Mouse (Mus musculus): ENCODE data around the gene Gngt2. TPM values are rescaled to one million over a fixed set of nuclear protein-coding genes. Genes with fewer than 3 reads are reported as not detected.
"Not testable (repeated sequence)": the region's sequence is repeated elsewhere in the genome, so short reads cannot be mapped to it uniquely, and the experiment has no call there.

Gngt2 gene
- polyA plus RNA-seq, 1 experiment from 2014 or later, result 5.6 TPM

- ATAC-seq (ENCODE audit: low FRiP score), result peak; percentile 99
- H3K4me1 ChIP-seq (ENCODE audit: control insufficient read depth, insufficient read depth, low read length), result peaks cover 13% of the 10 kb centered on the region
- no peaks in the 10 kb centered on the region for H3K36me3 ChIP-seq (ENCODE audit: control insufficient read depth, insufficient read depth, low read length)
- WGBS, result under 1% methylated on average over 58 of the region's 58 CpGs
- H3K9ac ChIP-seq (ENCODE audit: low read length), result peak overlapping the region; percentile 66
- H3K27me3 ChIP-seq (ENCODE audit: control insufficient read depth, insufficient read depth, low read length), result no peaks in the 10 kb centered on the region
- peak overlapping the region; percentile 80 for H3K4me2 ChIP-seq
- H3K9me3 ChIP-seq (ENCODE audit: control insufficient read depth, low read length), result no peaks in the 10 kb centered on the region
- peak overlapping the region; percentile 60 for H3K4me3 ChIP-seq (ENCODE audit: low read depth, low read length)
- peak overlapping the region; percentile 85 for H3K27ac ChIP-seq (ENCODE audit: low read depth, low read length)
- DNase-seq (ENCODE audit: low spot score, missing footprints), result peak; percentile 100
These were observed 21.8 kb downstream of the Gngt2 start for GRCm38 (mm10) chr11:95858528-95859467.

GRCm38 (mm10) chr11:95859468-95859855, 22.4 kb downstream of the Gngt2 start:
- Histone ChIP-seq H3K27me3 (ENCODE audit: control insufficient read depth, insufficient read depth, low read length) (no peaks in the 10 kb centered on the region), H3K4me2 (peak overlapping the region; percentile 80), H3K36me3 (ENCODE audit: control insufficient read depth, insufficient read depth, low read length) (no peaks in the 10 kb centered on the region), H3K4me1 (ENCODE audit: control insufficient read depth, insufficient read depth, low read length) (peaks cover 13% of the 10 kb centered on the region), H3K9ac (ENCODE audit: low read length) (peak overlapping the region; percentile 58), H3K4me3 (ENCODE audit: low read depth, low read length) (peak overlapping the region; percentile 60), H3K9me3 (ENCODE audit: control insufficient read depth, low read length) (no peaks in the 10 kb centered on the region), H3K27ac (ENCODE audit: low read depth, low read length) (no peak overlapping the region)
- 0% methylated on average over 35 of the region's 35 CpGs for WGBS
- ATAC-seq (ENCODE audit: low FRiP score) (peak; percentile 71), DNase-seq (ENCODE audit: low spot score, missing footprints) (no peak)

GRCm38 (mm10) chr11:95860071-95860490, 23.1 kb downstream of the Gngt2 start:
- no peak overlapping the region for H3K27ac ChIP-seq (ENCODE audit: low read depth, low read length)

GRCm38 (mm10) chr11:95861397-95861796, 24.4 kb downstream of the Gngt2 start:
- no peak overlapping the region for H3K4me2 ChIP-seq
- H3K9me3 ChIP-seq (ENCODE audit: control insufficient read depth, low read length), result no peaks in the 10 kb centered on the region
- 94% methylated on average over 8 of the region's 8 CpGs for WGBS
- H3K27me3 ChIP-seq (ENCODE audit: control insufficient read depth, insufficient read depth, low read length), result no peaks in the 10 kb centered on the region
- H3K9ac ChIP-seq (ENCODE audit: low read length), result no peak overlapping the region
- H3K4me3 ChIP-seq (ENCODE audit: low read depth, low read length), result no peak overlapping the region
- no peak for ATAC-seq (ENCODE audit: low FRiP score)
- no peak for DNase-seq (ENCODE audit: low spot score, missing footprints)
- no peaks in the 10 kb centered on the region for H3K36me3 ChIP-seq (ENCODE audit: control insufficient read depth, insufficient read depth, low read length)
- H3K4me1 ChIP-seq (ENCODE audit: control insufficient read depth, insufficient read depth, low read length), result peaks cover 13% of the 10 kb centered on the region
- no peak overlapping the region for H3K27ac ChIP-seq (ENCODE audit: low read depth, low read length)

More at GRCm38 (mm10) chr11:95860071-95860490, 23.1 kb downstream of the Gngt2 start:
- H3K4me2 ChIP-seq, result peak overlapping the region; percentile 80
- no peaks in the 10 kb centered on the region for H3K9me3 ChIP-seq (ENCODE audit: control insufficient read depth, low read length)
- no peaks in the 10 kb centered on the region for H3K36me3 ChIP-seq (ENCODE audit: control insufficient read depth, insufficient read depth, low read length)
- H3K9ac ChIP-seq (ENCODE audit: low read length), result peak overlapping the region; percentile 58; the same call in 1 of the 2 replicates
- H3K27me3 ChIP-seq (ENCODE audit: control insufficient read depth, insufficient read depth, low read length), result no peaks in the 10 kb centered on the region
- H3K4me1 ChIP-seq (ENCODE audit: control insufficient read depth, insufficient read depth, low read length), result peaks cover 13% of the 10 kb centered on the region
- 52% methylated on average over 3 of the region's 3 CpGs for WGBS
- ATAC-seq (ENCODE audit: low FRiP score) (no peak), DNase-seq (ENCODE audit: low spot score, missing footprints) (no peak)
- H3K4me3 ChIP-seq (ENCODE audit: low read depth, low read length), result peak overlapping the region; percentile 60

GRCm38 (mm10) chr11:95869442-95869841, 32.4 kb downstream of the Gngt2 start:
- no peaks in the 10 kb centered on the region for H3K27me3 ChIP-seq (ENCODE audit: control insufficient read depth, insufficient read depth, low read length)
- H3K9ac ChIP-seq (ENCODE audit: low read length), result no peak overlapping the region
- H3K4me3 ChIP-seq (ENCODE audit: low read depth, low read length), result no peak overlapping the region
- no peak for ATAC-seq (ENCODE audit: low FRiP score)
- no peaks in the 10 kb centered on the region for H3K9me3 ChIP-seq (ENCODE audit: control insufficient read depth, low read length)
- WGBS, result 83% methylated on average over 4 of the region's 4 CpGs
- no peak overlapping the region for H3K4me2 ChIP-seq
- no peak for DNase-seq (ENCODE audit: low spot score, missing footprints)
- no peaks in the 10 kb centered on the region for H3K4me1 ChIP-seq (ENCODE audit: control insufficient read depth, insufficient read depth, low read length)
- no peaks in the 10 kb centered on the region for H3K36me3 ChIP-seq (ENCODE audit: control insufficient read depth, insufficient read depth, low read length)
- H3K27ac ChIP-seq (ENCODE audit: low read depth, low read length), result no peak overlapping the region

- H3K27me3 ChIP-seq (ENCODE audit: control insufficient read depth, insufficient read depth, low read length), result no peaks in the 10 kb centered on the region
- no peak for ATAC-seq (ENCODE audit: low FRiP score)
These were observed 33.0 kb downstream of the Gngt2 start for GRCm38 (mm10) chr11:95869918-95870470.

GRCm38 (mm10) chr11:95875804-95876203, 38.8 kb downstream of the Gngt2 start:
- DNase-seq (ENCODE audit: low spot score, missing footprints) (no peak), ATAC-seq (ENCODE audit: low FRiP score) (no peak)
- no peaks in the 10 kb centered on the region for H3K36me3 ChIP-seq (ENCODE audit: control insufficient read depth, insufficient read depth, low read length)
- no peak overlapping the region for H3K4me2 ChIP-seq
- no peak overlapping the region for H3K9ac ChIP-seq (ENCODE audit: low read length)
- H3K4me3 ChIP-seq (ENCODE audit: low read depth, low read length), result no peak overlapping the region
- H3K4me1 ChIP-seq (ENCODE audit: control insufficient read depth, insufficient read depth, low read length), result no peaks in the 10 kb centered on the region
- H3K27ac ChIP-seq (ENCODE audit: low read depth, low read length), result no peak overlapping the region
- 22% methylated on average over 9 of the region's 9 CpGs for WGBS
- no peaks in the 10 kb centered on the region for H3K27me3 ChIP-seq (ENCODE audit: control insufficient read depth, insufficient read depth, low read length)
- no peaks in the 10 kb centered on the region for H3K9me3 ChIP-seq (ENCODE audit: control insufficient read depth, low read length)

More at GRCm38 (mm10) chr11:95869918-95870470, 33.0 kb downstream of the Gngt2 start:
- Histone ChIP-seq H3K9me3 (ENCODE audit: control insufficient read depth, low read length) (no peaks in the 10 kb centered on the region), H3K9ac (ENCODE audit: low read length) (no peak overlapping the region), H3K4me2 (no peak overlapping the region), H3K4me3 (ENCODE audit: low read depth, low read length) (no peak overlapping the region), H3K36me3 (ENCODE audit: control insufficient read depth, insufficient read depth, low read length) (no peaks in the 10 kb centered on the region), H3K27ac (ENCODE audit: low read depth, low read length) (no peak overlapping the region), H3K4me1 (ENCODE audit: control insufficient read depth, insufficient read depth, low read length) (no peaks in the 10 kb centered on the region)
- 73% methylated on average over 6 of the region's 6 CpGs for WGBS
- DNase-seq (ENCODE audit: low spot score, missing footprints), result no peak

GRCm38 (mm10) chr11:95876296-95876695, 39.3 kb downstream of the Gngt2 start:
- 25% methylated on average over 7 of the region's 7 CpGs for WGBS
- DNase-seq (ENCODE audit: low spot score, missing footprints), result peak; percentile 91
- Histone ChIP-seq H3K27me3 (ENCODE audit: control insufficient read depth, insufficient read depth, low read length) (no peaks in the 10 kb centered on the region), H3K4me3 (ENCODE audit: low read depth, low read length) (no peak overlapping the region), H3K9ac (ENCODE audit: low read length) (no peak overlapping the region), H3K4me1 (ENCODE audit: control insufficient read depth, insufficient read depth, low read length) (no peaks in the 10 kb centered on the region), H3K9me3 (ENCODE audit: control insufficient read depth, low read length) (no peaks in the 10 kb centered on the region), H3K36me3 (ENCODE audit: control insufficient read depth, insufficient read depth, low read length) (no peaks in the 10 kb centered on the region), H3K4me2 (no peak overlapping the region), H3K27ac (ENCODE audit: low read depth, low read length) (no peak overlapping the region)
- ATAC-seq (ENCODE audit: low FRiP score), result no peak

GRCm38 (mm10) chr11:95879861-95880260, 42.8 kb downstream of the Gngt2 start:
- not testable (repeated sequence) for H3K4me1 ChIP-seq (ENCODE audit: control insufficient read depth, insufficient read depth, low read length); H3K9me3 ChIP-seq (ENCODE audit: control insufficient read depth, low read length)
- WGBS, result 91% methylated on average over 2 of the region's 2 CpGs

More at GRCm38 (mm10) chr11:95879861-95880260, 42.8 kb downstream of the Gngt2 start:
- H3K27ac ChIP-seq (ENCODE audit: low read depth, low read length); H3K27me3 ChIP-seq (ENCODE audit: control insufficient read depth, insufficient read depth, low read length); H3K4me3 ChIP-seq (ENCODE audit: low read depth, low read length); DNase-seq (ENCODE audit: low spot score, missing footprints); H3K4me2 ChIP-seq; H3K9ac ChIP-seq (ENCODE audit: low read length); ATAC-seq (ENCODE audit: low FRiP score); H3K36me3 ChIP-seq (ENCODE audit: control insufficient read depth, insufficient read depth, low read length): not testable (repeated sequence)

Measured in midbrain, embryonic 11.5 days (tissue).